Mouse (Mus musculus): ENCODE measurements around the gene Exo5.

- TF ChIP-seq CTCF (IDR thresholded peaks at IDR 0.05; ENCODE audit: extremely low read depth, insufficient read depth, low read length) (no peak), POLR2A (IDR thresholded peaks at IDR 0.05; ENCODE audit: extremely low read depth, insufficient read depth, low read length) (no peak)
These were observed 39.4 kb downstream of the Exo5 start for GRCm38 (mm10) chr4:120885208-120886120.

Data from cortical plate, adult 2 months (tissue).